Mouse (Mus musculus): Measurements from ENCODE around the gene Pth2. TPM values are rescaled to one million over a fixed set of nuclear protein-coding genes. Genes with fewer than 3 reads are reported as not detected.

The Pth2 gene
- polyA plus RNA-seq, 1 experiment, result not detected

DNA sequence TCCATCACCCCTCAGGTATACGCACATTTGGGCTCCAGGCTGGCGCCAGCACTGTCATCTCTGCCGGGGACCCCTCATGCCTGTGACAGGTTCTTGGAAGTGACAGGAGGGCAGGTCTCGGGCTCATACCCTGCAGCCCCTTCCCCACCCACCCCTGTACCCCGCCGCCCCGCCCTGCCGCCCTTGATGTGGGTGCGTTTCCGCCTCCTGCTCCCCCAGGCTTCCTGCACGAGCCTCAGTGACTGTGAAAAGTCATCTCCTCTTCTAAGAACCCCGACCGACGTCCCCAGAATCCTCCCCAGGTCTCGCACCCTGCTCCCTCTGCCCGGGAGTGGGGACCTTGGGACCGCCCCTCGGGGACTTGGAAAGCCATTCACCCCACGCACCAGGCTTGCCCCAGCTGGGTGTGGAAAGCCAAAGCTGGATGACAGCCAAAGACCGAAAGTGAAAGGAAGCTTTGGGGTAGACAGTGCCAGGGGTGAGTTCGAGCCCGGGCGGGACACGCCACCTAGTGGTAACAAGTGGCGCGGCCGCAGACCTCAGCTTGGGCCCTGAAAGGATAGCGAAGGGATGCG, 44.7 kb upstream of the Pth2 start, which contains the start of the genes Gm45713 and Flt3l:
Gm45713 (minus strand) TSS at position 239 of the 575 bp plus-strand sequence.
Flt3l (minus strand) TSS at position 440 of the 575 bp plus-strand sequence.
- H3K4me2 ChIP-seq (ENCODE audit: low read depth), result peak within 1 kb of the TSS; percentile 84
- H3K79me2 ChIP-seq (ENCODE audit: control insufficient read depth, insufficient read depth), result no peaks in the 10 kb centered on the region
- H3K4me3 ChIP-seq, result peak within 1 kb of the TSS; percentile 28
- H3K27me3 ChIP-seq (ENCODE audit: control insufficient read depth, insufficient read depth, insufficient read length), result no peaks in the 10 kb centered on the region
- no peak for TF ChIP-seq TCF12 (IDR thresholded peaks at IDR 0.05; ENCODE audit: insufficient read depth, poor library complexity, severe bottlenecking)
- no peak for TF ChIP-seq USF1 (IDR thresholded peaks at IDR 0.05; ENCODE audit: low read depth)
- peak; percentile 29 for TF ChIP-seq POLR2AphosphoS2 (IDR thresholded peaks at IDR 0.05; ENCODE audit: insufficient read length, low read depth)
- TF ChIP-seq CEBPB (IDR thresholded peaks at IDR 0.05; ENCODE audit: insufficient read depth, poor library complexity, severe bottlenecking), result no peak
- TF ChIP-seq MYOG (IDR thresholded peaks at IDR 0.05; ENCODE audit: control insufficient read depth in 1 of 3, insufficient read depth in 1 of 3, insufficient read length in 2 of 3, low read depth in 2 of 3), result peak in 1 of 3 experiments; percentile 33
- peak; percentile 57 for TF ChIP-seq POLR2A (IDR thresholded peaks at IDR 0.05; ENCODE audit: insufficient read length, low read depth)
- H3ac ChIP-seq (ENCODE audit: control insufficient read depth, insufficient read length), result no peak within 1 kb of the TSS
- no peaks in the 10 kb centered on the region for H3K36me3 ChIP-seq (ENCODE audit: control insufficient read depth, insufficient read depth)

DNA sequence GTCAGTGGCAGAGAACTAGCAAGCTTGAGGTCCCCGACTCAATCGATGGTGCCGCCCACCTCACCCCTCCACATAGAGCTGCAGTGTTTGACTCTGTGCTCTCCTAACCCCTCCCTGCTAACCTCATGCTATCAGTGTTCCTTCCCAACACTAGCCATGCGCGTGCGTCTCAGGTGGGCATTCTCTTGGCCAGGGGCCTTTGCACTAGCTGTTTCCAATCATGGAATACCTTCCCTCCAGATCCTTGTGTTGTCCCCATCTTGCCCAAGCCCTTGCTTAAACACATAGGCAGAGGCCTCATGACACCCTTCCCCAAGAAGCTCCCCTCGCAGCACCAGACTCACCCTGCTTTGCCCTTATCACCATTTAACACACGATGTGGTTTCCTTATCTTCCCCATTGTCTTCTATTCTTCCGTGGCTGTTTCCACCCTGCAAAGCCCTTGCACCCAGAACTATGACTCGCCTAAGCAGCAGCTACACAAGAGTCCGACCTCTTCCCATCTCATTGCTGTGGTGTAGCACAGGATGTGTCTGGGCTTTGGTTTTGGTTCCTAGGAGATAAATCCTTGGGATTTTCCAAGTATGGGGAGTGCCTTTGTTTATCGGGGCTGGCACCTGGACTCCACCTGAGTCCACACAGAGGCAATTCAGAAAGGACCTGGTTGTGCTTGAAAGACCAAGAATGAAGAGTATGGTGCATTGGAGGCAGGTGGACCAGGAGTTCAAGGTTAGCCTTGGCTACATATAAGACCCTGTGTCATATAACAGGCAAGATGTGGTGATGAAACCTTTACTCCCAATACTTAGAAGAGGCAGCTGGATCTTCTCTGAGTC, 43.4 kb upstream of the Pth2 start:
- no peaks in the 10 kb centered on the region for H3K36me3 ChIP-seq (ENCODE audit: control insufficient read depth, insufficient read depth)
- TF ChIP-seq CEBPB (IDR thresholded peaks at IDR 0.05; ENCODE audit: insufficient read depth, poor library complexity, severe bottlenecking) (no peak), E2F4 (IDR thresholded peaks at IDR 0.05; ENCODE audit: insufficient read depth) (no peak), TCF3 (IDR thresholded peaks at IDR 0.05; ENCODE audit: insufficient read length, low read depth) (no peak), MAX (IDR thresholded peaks at IDR 0.05; ENCODE audit: low read depth) (no peak), MYOG (IDR thresholded peaks at IDR 0.05; ENCODE audit: control insufficient read depth in 1 of 3, insufficient read depth in 1 of 3, insufficient read length in 2 of 3, low read depth in 2 of 3) (no peak), TCF12 (IDR thresholded peaks at IDR 0.05; ENCODE audit: insufficient read depth, poor library complexity, severe bottlenecking) (no peak), SRF (IDR thresholded peaks at IDR 0.05; ENCODE audit: control insufficient read depth, insufficient read length, low read depth) (no peak), USF1 (IDR thresholded peaks at IDR 0.05; ENCODE audit: low read depth) (no peak), POLR2A (IDR thresholded peaks at IDR 0.05; ENCODE audit: insufficient read length, low read depth) (no peak), POLR2AphosphoS2 (IDR thresholded peaks at IDR 0.05; ENCODE audit: insufficient read length, low read depth) (no peak), REST (IDR thresholded peaks at IDR 0.05; ENCODE audit: insufficient read depth, insufficient read length) (no peak)
- no peaks in the 10 kb centered on the region for H3K79me2 ChIP-seq (ENCODE audit: control insufficient read depth, insufficient read depth)
- no peak overlapping the region for H3ac ChIP-seq (ENCODE audit: control insufficient read depth, insufficient read length)
- no peak overlapping the region for H3K4me2 ChIP-seq (ENCODE audit: low read depth)
- H3K4me3 ChIP-seq, result no peak overlapping the region
- H3K27me3 ChIP-seq (ENCODE audit: control insufficient read depth, insufficient read depth, insufficient read length), result no peaks in the 10 kb centered on the region

DNA sequence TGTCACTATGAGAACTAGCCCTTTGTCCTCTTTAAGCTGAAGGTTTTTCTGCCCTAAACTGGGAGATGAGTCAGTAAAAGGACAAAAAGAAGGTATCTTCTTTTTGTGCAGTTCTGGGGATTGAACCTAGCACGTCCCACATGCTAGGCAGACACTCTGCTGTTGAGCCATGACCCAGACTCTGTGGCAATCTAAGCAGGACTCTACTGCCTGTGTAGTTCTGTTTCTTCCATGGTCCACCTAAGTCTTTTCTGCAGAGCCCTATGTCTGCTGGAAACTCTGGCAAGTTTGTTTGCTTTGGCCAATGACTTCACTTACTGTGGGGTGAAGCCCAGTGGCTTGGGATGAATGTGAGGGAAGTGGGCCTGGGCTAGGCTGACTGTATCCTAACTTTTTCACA, 42.4 kb upstream of the Pth2 start:
- no peaks in the 10 kb centered on the region for H3K27me3 ChIP-seq (ENCODE audit: control insufficient read depth, insufficient read depth, insufficient read length)
- no peaks in the 10 kb centered on the region for H3K79me2 ChIP-seq (ENCODE audit: control insufficient read depth, insufficient read depth)
- no peak overlapping the region for H3ac ChIP-seq (ENCODE audit: control insufficient read depth, insufficient read length)
- no peak overlapping the region for H3K4me3 ChIP-seq
- TF ChIP-seq USF1 (IDR thresholded peaks at IDR 0.05; ENCODE audit: low read depth) (no peak), TCF3 (IDR thresholded peaks at IDR 0.05; ENCODE audit: insufficient read length, low read depth) (no peak), SRF (IDR thresholded peaks at IDR 0.05; ENCODE audit: control insufficient read depth, insufficient read length, low read depth) (no peak), TCF12 (IDR thresholded peaks at IDR 0.05; ENCODE audit: insufficient read depth, poor library complexity, severe bottlenecking) (no peak), POLR2A (IDR thresholded peaks at IDR 0.05; ENCODE audit: insufficient read length, low read depth) (no peak), POLR2AphosphoS2 (IDR thresholded peaks at IDR 0.05; ENCODE audit: insufficient read length, low read depth) (no peak), MYOG (IDR thresholded peaks at IDR 0.05; ENCODE audit: control insufficient read depth in 1 of 3, insufficient read depth in 1 of 3, insufficient read length in 2 of 3, low read depth in 2 of 3) (no peak), MAX (IDR thresholded peaks at IDR 0.05; ENCODE audit: low read depth) (no peak), CEBPB (IDR thresholded peaks at IDR 0.05; ENCODE audit: insufficient read depth, poor library complexity, severe bottlenecking) (no peak), REST (IDR thresholded peaks at IDR 0.05; ENCODE audit: insufficient read depth, insufficient read length) (no peak), E2F4 (IDR thresholded peaks at IDR 0.05; ENCODE audit: insufficient read depth) (no peak), MYOD1 (IDR thresholded peaks at IDR 0.05; ENCODE audit: control insufficient read depth in 1 of 3, insufficient read length in 2 of 3, low read depth in 2 of 3) (no peak)
- no peaks in the 10 kb centered on the region for H3K36me3 ChIP-seq (ENCODE audit: control insufficient read depth, insufficient read depth)
- H3K4me2 ChIP-seq (ENCODE audit: low read depth), result no peak overlapping the region

DNA sequence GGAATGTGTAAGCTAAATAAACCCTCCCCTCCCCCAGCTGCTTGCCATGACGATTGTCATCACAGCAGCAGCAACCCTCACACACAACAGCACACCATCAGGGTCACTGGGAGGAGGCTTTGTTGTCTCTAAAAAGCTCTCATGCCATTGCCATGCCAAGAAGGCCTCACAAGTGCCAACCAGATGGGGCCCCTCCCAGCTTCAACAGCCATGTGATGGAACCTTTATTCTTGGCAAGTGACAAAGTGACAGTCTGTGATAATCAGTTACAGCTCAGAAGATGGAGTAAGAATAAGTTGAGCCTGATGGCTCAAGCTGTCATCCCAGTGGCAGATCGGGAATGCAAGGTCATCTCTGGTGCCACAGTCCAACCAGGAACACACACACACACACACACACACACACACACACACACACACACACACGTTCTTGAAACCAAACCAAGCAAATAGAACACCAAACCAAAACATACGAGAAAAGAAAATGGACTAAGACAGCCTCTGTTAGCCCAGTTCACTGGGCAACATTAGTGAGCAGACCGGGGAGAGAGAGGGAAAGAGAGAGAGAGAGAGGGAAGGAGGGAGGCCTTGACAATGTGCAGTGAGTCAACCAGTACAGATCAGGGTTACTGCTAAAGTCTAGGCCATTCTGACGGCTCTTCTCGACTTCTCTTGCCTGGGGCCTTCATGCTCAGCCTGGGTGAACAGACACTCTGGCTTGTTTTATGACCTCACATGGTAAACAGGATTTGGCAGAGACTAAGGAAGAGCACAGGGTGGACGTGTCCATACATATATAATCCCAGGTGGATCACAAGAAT, 40.7 kb upstream of the Pth2 start:
- TF ChIP-seq USF1 (IDR thresholded peaks at IDR 0.05; ENCODE audit: low read depth), result no peak
- no peak for TF ChIP-seq MAX (IDR thresholded peaks at IDR 0.05; ENCODE audit: low read depth)
- no peak for TF ChIP-seq MYOD1 (IDR thresholded peaks at IDR 0.05; ENCODE audit: control insufficient read depth in 1 of 3, insufficient read length in 2 of 3, low read depth in 2 of 3)
- no peak for TF ChIP-seq POLR2AphosphoS2 (IDR thresholded peaks at IDR 0.05; ENCODE audit: insufficient read length, low read depth)
- no peak for TF ChIP-seq TCF12 (IDR thresholded peaks at IDR 0.05; ENCODE audit: insufficient read depth, poor library complexity, severe bottlenecking)
- no peak for TF ChIP-seq MYOG (IDR thresholded peaks at IDR 0.05; ENCODE audit: control insufficient read depth in 1 of 3, insufficient read depth in 1 of 3, insufficient read length in 2 of 3, low read depth in 2 of 3)
- TF ChIP-seq SRF (IDR thresholded peaks at IDR 0.05; ENCODE audit: control insufficient read depth, insufficient read length, low read depth), result no peak
- Histone ChIP-seq H3ac (ENCODE audit: control insufficient read depth, insufficient read length) (no peak overlapping the region), H3K79me2 (ENCODE audit: control insufficient read depth, insufficient read depth) (no peaks in the 10 kb centered on the region), H3K27me3 (ENCODE audit: control insufficient read depth, insufficient read depth, insufficient read length) (no peaks in the 10 kb centered on the region), H3K36me3 (ENCODE audit: control insufficient read depth, insufficient read depth) (peaks cover 4% of the 10 kb centered on the region), H3K4me3 (no peak overlapping the region), H3K4me2 (ENCODE audit: low read depth) (no peak overlapping the region)

Data from myocyte (in vitro differentiated cells).